Mouse (Mus musculus): ENCODE results near the gene Impad1.

The Impad1 gene

DNA sequence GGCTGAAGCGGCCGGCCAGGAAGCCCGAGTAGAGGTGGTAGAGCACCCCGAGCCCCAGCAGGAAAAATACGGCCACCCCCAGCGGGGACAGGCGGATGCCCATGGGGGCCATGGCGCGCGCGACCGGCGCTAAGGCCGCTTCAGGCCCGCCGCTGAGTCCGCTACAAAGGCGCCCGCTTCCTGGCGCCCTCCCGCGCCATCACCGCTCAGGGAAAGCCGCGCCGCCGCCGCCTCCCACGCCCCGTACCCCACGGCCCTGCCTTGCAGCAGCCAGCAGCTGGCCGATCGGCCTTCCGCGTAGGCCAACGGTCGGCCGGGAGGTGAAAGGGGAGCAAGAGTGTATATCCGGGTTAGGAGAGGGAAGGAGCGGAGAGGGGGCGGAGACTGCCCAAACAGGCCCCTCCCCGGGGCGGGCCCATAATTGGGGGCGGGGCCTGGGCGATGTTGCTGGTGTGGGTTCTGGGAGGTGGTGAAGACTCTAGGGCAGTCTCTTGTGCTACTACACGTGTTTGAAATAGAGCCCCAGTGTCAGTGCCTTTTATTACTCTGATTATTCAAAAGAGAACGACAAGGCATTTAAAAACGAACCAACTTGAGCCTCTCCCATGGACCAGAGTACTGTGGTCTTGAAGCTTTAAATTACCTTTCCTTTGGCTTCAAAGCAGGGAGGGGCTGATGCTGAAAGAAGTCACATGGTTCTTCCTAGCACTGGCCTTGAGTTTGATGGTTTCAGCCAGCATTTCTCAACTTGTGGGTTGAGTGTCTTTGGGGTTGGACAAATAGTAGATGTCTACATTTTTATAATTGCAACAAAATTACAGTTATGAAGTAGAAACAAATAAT is at the start of gene Impad1:
TSS of gene Impad1 (minus strand) at position 364 of the 843 bp plus-strand sequence.
- DNase-seq (ENCODE audit: low read depth, low spot score) = peak; percentile 83

DNA sequence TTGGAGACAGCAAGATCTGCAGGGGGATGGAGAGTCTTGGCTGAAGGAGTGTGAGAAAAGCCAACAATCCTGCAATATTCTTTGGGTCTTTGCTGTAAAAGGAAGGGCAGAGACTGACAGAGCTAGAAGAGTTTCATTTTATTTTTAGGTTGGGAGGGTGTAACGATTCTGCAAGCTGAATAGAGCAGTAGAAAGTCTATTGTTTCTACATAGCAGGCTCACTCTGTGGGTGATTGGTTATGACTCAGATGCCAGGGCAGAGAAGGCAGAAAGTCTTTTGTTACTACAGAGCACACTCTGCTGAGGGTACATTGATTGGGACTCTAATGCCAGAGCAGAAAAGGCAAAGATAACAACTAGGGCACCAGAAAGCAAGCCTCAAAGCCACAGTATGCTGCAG is 47.0 kb upstream of the Impad1 start:
- DNase-seq (ENCODE audit: low read depth, low spot score) = no peak

DNA sequence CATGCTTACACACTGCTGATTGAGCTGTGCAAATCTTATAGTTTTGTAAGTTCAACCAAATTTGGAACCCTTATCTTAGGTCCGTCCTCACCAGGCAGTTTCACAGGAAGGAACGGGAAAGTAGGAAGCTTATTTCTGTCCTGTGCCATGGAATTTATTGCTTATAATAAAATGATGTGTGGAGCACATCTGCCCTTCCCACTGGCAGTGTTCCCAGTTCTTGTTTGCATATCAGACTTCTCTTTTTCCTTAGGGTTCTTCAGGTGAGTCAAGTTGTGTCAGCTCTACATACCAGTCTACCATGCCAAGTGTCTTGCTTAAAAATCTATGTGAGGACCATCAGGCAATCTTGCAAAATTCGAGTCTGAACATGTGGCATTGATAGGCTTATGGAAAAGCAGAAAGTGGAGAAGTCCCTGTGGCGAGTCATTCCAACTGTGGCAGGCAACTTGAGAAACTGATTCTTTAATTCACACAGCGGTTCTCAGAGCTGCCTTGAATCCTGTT is 40.7 kb upstream of the Impad1 start:
- no peak for DNase-seq (ENCODE audit: low read depth, low spot score)

DNA sequence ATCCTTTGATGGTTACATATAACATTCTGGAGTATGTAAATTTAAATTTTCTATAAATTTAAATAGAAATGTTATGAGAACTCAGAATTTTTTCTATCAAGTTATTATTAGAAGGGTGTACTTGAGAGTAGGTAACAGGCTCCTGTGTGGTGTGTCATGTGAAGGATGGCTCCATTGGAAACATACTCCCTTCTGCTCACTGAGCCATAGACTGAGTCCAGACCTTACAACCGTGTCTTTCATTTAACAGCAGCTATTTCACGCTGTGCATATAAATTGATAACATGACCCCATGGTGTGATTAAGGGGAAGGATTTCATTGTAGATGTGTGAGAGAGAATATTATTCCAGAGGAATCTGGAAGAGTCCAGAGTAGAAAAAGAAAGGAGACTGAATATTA is 35.0 kb upstream of the Impad1 start:
- no peak for DNase-seq (ENCODE audit: low read depth, low spot score)

DNA sequence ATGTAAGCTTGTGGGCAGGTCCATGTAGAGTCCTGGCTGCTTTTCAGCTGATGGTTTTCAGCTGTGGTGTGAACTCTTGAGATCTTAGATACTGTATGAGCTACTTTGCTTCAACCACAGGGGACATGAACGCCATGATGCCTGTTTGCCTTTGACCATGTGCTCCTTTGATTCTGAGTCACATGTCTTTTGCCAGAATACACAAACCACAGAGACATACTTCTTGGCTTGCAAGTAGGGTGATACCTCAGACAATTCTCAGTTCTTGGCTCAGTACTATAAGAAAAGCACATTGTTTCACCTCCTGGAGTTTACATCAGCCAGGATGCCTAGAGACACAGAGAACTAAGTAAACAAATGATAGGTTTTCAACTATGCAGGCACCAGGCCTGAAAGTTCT is 29.0 kb upstream of the Impad1 start:
- no peak for DNase-seq (ENCODE audit: low read depth, low spot score)

DNA sequence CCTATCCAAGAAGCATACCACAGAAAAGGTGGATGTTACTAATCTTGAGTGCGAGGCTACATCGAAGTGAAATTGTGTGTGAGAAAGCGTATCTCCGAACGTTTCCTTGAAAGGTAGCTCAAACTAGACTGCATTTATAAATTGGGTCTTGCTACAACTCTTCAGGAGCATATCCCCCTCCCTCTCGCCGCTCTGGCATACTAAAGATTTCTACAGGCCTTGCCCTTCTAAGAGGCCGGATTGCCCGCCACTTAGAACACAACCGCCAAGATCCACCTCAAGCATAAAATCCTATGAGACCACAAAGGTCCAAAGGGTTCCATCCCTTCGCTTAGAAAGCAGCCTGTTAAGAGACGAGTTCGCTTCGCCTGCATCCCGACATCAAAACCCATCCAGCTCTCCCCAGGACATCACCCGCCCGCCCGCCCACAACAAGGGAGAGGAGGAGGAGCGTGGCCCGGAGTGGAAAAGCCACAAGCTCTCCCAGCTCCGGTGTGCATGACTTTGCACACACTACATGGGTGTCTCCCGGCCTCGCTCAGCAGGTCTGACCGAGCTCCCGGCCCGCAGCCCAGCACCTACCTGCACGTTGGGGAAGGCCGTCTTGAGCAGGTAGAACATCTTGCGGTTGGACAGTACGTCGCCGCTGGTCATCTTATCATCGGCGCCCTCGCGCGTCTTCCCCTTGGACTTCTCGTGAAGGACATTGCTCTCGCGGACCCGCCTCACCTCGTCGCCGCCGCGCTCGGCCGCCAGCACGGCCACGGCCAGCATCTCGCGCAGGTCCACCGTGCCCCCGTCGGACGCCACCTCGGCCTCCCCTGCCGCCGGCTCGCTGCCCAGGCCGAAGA is 789 bp downstream of the Impad1 start:
- DNase-seq (ENCODE audit: low read depth, low spot score) = peak; percentile 49

DNA sequence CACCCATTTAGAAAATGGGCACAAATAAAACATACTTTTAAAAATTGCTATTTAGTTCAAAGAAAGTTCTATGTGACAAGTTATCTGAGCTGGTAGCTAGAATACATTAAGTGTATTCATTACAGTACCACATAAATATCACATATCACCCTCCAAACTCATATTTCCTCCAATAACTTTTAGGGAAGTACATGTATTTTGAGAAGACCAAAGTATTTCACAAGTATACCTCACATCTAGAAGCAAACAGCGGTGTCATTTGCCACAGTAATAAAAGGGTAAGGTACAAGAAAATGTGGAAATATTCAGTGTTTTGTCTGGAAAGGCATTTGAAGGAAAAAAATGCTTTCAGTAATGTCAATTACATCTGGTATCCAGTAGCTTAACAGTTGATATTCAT is 2.0 kb downstream of the Impad1 start:
- no peak for DNase-seq (ENCODE audit: low read depth, low spot score)

DNA sequence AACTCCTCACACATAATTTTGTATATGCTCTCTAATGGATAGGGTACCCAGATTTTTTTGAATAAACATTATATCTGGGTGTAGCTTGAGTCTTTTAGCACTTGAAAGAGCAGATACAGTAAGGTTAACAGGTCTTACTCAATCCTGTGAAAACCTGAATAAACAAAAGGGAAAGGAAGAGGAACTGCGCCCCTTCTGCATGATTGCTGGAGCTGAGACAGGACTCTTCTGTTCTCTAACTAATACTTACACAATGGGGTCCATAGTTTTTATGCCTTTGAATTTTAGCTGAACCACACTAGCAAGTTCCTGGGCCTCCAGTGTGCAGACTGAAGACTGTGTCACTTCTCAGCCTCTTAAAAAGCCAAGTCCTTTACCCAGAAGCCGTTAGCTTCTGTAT is 8.0 kb downstream of the Impad1 start:
- no peak for DNase-seq (ENCODE audit: low read depth, low spot score)

DNA sequence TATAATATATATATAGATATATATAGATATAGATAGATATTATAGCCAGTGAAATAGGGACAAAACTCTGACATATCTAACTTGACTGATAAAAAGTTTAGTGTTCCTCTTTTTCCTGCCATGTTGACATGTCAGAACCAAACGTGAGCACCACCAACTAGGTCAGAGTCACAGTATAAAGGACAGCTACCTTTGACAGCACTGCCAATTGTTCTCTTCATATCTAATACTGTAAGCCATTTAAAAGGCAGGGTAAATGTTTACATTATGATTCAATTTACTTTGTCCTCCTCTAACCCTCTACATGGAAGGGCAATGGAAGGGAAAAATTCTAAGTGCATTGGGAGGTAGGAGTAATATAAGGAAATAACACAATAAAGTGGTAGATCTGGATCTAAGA is 8.8 kb downstream of the Impad1 start:
- DNase-seq (ENCODE audit: low read depth, low spot score) = no peak

DNA sequence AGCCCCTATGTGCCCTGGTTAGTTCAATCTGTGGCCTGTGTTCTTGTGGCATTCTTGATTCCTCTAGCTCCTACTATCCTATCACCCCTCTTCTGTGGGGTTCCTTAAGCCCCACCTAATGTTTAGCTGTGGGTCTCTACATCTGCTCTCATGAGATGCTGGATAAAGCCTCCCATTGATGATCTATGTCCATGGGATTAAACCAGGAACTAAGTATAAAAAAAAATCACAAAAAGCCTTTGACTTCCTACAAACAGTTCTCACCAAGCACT is 9.5 kb downstream of the Impad1 start:
- no peak for DNase-seq (ENCODE audit: low read depth, low spot score)

DNA sequence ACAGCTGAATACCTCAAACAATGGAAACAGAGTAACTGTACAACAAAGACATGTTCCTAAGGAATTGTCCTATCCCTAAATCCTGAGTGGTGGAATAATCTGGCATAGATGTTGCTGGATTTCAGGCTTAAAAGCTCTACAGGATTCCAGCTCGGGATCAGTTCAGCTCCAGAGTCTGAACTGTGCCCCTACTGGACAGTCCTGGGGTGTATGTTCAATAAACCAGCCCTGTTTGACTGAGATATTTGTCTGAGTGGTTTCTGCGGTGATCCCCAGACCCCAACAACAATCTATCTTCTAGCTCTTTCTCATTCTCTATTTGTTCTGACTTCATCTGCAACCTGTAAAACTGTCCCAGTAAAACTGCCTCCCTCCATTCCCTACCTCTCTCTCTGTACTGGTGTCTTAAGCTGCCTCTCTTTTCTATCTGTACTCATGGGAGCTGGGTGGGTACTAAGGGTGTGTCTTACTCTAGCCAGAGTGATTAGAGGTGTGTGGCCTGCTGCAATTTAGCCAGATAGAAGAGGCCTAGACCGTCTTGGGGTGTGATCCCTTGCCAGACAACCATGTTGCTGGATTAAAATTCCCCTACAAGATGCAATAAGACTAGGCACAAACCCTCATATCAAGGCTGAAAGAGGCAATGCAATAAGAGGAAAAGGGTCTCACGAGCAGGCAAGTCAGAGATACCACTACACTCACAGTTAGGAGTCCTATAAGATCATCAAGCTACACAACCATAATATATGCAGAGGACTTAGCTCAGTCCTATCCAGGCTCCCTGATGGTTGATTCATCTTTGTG is 10.1 kb downstream of the Impad1 start:
- no peak for DNase-seq (ENCODE audit: low read depth, low spot score)

DNA sequence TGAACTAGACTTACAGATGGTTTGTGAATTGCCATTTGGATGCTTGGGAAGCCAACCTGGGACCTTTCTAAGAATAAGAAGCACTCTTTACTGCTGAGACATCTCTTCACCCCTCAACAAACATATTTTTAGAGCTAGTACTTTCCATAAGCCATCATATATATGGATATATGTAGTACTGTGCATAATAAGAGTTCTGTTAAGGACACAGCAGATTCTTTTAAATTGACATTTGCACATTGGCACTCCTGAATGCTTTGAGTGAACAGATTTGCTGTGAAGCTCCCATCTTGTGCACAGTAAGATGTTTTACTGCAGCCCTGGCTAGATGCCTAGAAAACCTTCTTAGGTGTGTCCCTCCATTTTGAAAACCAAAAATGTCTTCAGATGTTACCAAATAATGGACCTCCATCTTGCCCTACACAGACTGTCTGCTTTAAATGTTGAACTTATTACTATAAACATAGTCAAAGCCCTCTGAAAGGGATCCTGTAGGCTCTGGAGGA is 13.8 kb downstream of the Impad1 start:
- no peak for DNase-seq (ENCODE audit: low read depth, low spot score)

DNA sequence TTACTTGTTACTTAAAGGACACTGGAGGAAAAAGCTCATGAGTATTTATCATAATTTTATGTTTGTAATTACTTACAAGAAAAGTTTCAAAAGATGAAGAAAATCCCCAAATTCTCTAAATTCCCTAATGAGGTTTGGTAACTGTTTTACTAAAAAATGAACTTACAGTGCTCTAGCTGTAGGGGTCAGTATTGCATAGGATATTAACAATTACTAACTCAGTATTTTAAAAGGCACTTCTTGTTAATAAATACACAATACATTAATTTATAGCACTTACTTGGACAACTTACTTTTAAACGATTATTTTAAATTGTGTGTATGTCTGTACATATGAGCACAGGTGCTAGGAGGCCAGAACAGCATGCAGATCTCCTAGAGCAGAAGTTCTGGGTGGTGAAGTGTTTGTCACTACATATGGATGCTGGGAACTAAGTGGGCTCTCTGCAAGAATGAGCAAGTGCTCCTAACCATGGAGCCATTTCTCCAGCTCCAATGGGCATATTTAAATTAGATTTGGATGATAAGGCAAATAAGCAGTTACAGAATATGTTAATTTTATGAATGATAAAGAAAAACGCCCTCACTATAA is 21.5 kb downstream of the Impad1 start:
- DNase-seq (ENCODE audit: low read depth, low spot score) = no peak

DNA sequence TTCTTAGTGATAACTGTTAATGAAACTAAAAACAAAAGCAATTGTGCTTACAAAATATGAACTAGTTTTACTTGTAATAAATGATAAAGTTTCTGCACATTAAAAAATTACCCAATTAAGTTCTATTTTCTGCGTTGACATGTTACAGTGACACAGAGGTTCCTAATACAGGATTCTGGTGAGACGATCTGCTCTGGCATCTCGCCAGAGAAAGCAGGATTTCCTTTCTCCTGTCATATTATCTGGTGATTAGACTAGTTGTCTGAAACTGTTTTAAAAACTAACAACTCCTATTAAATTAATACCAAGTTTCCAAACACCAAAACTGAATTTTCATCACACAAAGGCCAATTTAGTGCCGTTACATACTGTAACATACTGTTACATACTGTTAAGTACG is 27.3 kb downstream of the Impad1 start:
- no peak for DNase-seq (ENCODE audit: low read depth, low spot score)

DNA sequence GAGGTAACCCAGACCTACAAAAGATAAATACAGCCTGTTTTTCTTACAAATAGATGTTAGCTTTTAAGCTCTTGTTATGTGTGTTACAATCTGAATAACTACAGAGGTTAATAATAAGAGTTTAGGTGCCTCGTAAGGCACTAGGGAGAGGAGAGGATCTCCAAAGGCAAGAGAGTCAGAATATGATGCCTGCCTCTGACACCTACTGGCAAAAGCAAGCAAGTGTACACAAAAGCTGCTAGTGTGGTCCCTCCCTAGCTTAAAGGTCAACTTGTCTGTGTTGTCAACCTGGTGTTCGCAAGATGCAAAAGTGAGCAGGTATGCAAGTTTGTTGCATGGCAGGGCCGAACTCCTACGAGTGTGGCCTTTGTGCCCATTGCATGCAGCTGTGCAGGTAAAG is 34.8 kb downstream of the Impad1 start:
- peak; percentile 37 for DNase-seq (ENCODE audit: low read depth, low spot score)

DNA sequence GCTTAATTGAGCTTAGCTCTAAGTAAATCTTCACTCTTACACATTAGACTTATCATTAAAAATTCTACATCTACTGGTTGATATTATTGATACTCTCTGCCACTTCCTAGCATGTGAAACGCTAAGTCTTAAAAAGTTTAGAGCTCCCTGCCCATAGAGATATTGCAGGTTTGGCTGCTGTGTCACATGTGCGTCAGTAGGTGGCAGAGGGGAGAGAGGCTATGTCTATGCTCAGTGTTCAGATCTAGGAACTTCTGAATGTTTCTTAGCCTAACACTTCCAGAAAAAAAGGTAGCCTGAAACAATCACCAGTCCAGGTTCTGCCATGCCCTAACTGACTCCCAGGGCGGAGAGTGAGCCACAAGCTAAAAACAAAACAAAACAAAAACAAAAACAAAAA is 63.7 kb downstream of the Impad1 start:
- peak; percentile 59 for DNase-seq (ENCODE audit: low read depth, low spot score)

DNA sequence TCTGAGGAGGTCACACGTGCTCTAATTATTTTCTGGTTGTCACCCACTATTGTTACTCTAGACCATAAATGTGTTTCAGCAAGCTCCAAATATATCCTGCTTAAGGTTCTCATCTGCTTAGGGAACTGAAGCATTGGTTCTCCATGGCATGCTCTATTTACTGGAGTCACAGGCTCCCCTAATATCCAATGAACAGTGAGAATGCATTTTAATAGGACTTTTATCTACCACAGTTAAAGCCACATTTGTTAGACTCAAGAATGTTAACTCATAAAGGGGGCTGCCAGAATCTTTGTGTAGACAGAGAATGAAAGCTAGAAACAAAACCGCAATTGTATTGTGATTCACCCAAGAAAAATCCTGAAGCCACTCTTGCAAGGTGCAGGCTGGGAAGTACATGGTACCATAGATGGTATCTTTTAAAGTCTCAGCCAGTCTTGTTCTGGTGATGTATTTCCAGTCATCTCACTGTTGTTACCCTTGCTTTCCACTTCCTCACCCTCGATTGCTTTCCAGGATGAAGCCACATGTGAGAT is 66.8 kb downstream of the Impad1 start:
- no peak for DNase-seq (ENCODE audit: low read depth, low spot score)

DNA sequence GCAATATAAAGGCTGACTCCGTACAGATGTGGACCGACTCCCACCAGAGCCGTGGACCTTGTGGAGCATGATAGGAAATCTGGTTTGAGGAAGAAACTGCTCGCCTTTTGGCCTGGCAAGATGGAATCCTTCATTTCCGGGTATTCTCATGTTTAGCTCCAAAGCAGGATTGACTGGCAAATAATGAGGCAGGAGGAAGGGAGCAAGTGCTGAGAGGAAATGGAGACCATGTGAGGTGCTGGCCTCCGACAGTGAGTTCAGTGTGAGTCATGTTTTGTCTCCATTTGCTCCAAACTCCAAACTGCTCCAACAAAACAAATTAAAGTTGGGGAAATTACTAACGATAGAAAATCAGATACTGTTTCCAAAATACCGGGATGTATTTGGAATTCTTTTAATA is 69.3 kb downstream of the Impad1 start:
- DNase-seq (ENCODE audit: low read depth, low spot score) = no peak

DNA sequence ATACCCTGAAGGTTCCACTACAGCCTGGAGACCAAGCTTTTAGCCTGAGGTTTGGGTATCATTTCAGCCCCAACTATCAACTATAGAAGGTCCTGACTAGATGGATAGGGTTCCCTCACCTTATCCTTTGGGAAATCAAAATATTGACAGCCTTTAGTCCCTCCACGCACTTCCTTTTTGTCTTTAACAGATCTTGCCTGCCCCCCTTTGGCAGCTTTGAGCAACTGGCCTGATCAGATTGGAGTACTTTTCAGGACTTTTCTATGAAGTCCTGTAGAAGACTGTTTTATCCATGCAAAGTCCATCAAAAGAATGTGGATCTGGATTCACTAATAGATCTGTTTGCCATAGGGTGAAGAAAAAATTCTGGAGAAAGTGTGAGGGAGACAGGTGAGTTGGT is 71.1 kb downstream of the Impad1 start:
- peak; percentile 25 for DNase-seq (ENCODE audit: low read depth, low spot score)

DNA sequence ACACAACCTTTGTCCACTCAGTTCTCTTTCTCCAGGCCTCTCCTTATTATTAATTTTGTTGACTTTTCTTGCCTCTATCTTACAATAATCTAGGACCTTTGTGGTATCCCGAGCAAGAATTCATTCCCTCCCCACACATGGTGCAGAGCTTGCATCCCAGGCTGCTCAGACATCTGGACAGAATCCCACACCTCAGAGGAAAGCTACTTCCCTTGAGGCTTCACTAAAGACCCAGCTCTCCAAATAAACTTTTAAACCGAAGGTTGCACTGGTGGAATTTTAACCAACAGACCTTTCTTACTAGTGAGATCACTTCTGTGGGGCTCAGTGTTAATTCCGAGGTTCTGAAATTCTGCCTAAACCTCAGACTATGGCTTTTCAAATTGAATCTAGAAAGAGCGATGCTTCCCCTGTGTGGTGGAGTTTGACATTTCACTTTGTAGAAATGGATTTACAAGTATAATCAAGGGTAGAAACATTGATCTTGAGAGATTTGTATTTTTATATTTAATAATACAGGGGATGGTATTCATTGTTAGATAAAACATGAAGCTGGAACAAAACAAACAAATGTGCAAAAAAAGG is 75.3 kb downstream of the Impad1 start:
- no peak for DNase-seq (ENCODE audit: low read depth, low spot score)

All from ES-CJ7 (cell line).